27 mouse cellular contexts compared by ENCODE assay signal in genomic region chr17:84775291-84775690, GRCm38 (mm10). TPM values are rescaled to one million over a fixed set of nuclear protein-coding genes. Genes with fewer than 3 reads are reported as not detected.
DNase-seq lines count a peak whose midpoint lies in the region; ATAC-seq and TF ChIP-seq lines count a peak whose summit lies in the region.
"Had no signal": no experiment of that assay in that cellular context is flagged by ENCODE, and none has a peak within 500 bp of the region (broad histone marks: within the 10 kb centered on the region; RNA-seq: fewer than 3 reads in every experiment).

No protein-coding gene starts in this region.

- H3K4me3 ChIP-seq in liver, embryonic 11.5 days (ENCODE audit: low read depth, low read length) = no peak overlapping the region
- no peak overlapping the region for H3K4me3 ChIP-seq in liver, postnatal 0 days (ENCODE audit: low read depth, low read length)
- peak overlapping the region; percentile 14 for H3K4me3 ChIP-seq in bone marrow, adult 2 months (replicated peaks; ENCODE audit: control insufficient read depth, low read depth, low read length)
- H3K4me3 ChIP-seq in liver, embryonic 13.5 days (replicated peaks) = no peak overlapping the region
- H3K4me3 ChIP-seq in liver, embryonic 16.5 days (ENCODE audit: low read depth, low read length) = no peak overlapping the region
- no peak overlapping the region for H3K4me3 ChIP-seq in midbrain, embryonic 14.5 days (replicated peaks; ENCODE audit: low read depth, low read length)
- H3K4me3 ChIP-seq: embryonic facial prominence, embryonic 10.5 days; embryonic facial prominence, embryonic 13.5 days; forebrain, embryonic 12.5 days; forebrain, embryonic 15.5 days; heart, adult 2 months; heart, embryonic 12.5 days; heart, embryonic 15.5 days; hindbrain, embryonic 10.5 days; hindbrain, embryonic 13.5 days had no signal

- no peak for TF ChIP-seq EP300 in liver, postnatal 0 days (IDR thresholded peaks at IDR 0.05; ENCODE audit: low read depth)

- ATAC-seq in liver, embryonic 11.5 days (replicated peaks; ENCODE audit: low FRiP score) = no peak
- no peak for ATAC-seq in liver, postnatal 0 days
- no peak for ATAC-seq in liver, embryonic 13.5 days (ENCODE audit: low read depth)
- no peak for ATAC-seq in liver, embryonic 16.5 days (ENCODE audit: low read depth)
- ATAC-seq in midbrain, embryonic 14.5 days (ENCODE audit: low FRiP score, low TSS enrichment) = no peak
- ATAC-seq: CD4-positive, CD25-positive, alpha-beta regulatory T cell, adult 4 months; forebrain, embryonic 15.5 days; hindbrain, embryonic 16.5 days had no signal

- H3K9me3 ChIP-seq in liver, embryonic 11.5 days (ENCODE audit: control insufficient read depth, low read length) = no peaks in the 10 kb centered on the region
- no peaks in the 10 kb centered on the region for H3K9me3 ChIP-seq in liver, postnatal 0 days (ENCODE audit: low read length)
- no peaks in the 10 kb centered on the region for H3K9me3 ChIP-seq in liver, embryonic 13.5 days (replicated peaks)
- H3K9me3 ChIP-seq in liver, embryonic 16.5 days (replicated peaks; ENCODE audit: control insufficient read depth, low read length) = no peaks in the 10 kb centered on the region
- no peaks in the 10 kb centered on the region for H3K9me3 ChIP-seq in midbrain, embryonic 14.5 days (ENCODE audit: control insufficient read depth, low read length)
- H3K9me3 ChIP-seq: embryonic facial prominence, embryonic 10.5 days; embryonic facial prominence, embryonic 13.5 days; forebrain, embryonic 12.5 days; forebrain, embryonic 15.5 days; heart, embryonic 12.5 days; heart, embryonic 15.5 days; hindbrain, embryonic 10.5 days; hindbrain, embryonic 13.5 days had no signal

- peaks cover 25% of the 10 kb centered on the region for H3K4me1 ChIP-seq in liver, embryonic 11.5 days (replicated peaks; ENCODE audit: control insufficient read depth, insufficient read depth, low read length)
- H3K4me1 ChIP-seq in liver, postnatal 0 days (ENCODE audit: insufficient read depth) = peaks cover 15% of the 10 kb centered on the region
- H3K4me1 ChIP-seq in bone marrow, adult 2 months (ENCODE audit: control insufficient read depth, insufficient read depth, low read length) = peaks cover 1% of the 10 kb centered on the region; the same call in 1 of the 2 replicates
- H3K4me1 ChIP-seq in liver, embryonic 13.5 days (replicated peaks) = peaks cover 53% of the 10 kb centered on the region
- peaks cover 37% of the 10 kb centered on the region for H3K4me1 ChIP-seq in liver, embryonic 16.5 days (ENCODE audit: control insufficient read depth, low read depth, low read length)
- H3K4me1 ChIP-seq in midbrain, embryonic 14.5 days (ENCODE audit: control insufficient read depth, insufficient read depth, low read length) = no peaks in the 10 kb centered on the region
- H3K4me1 ChIP-seq: embryonic facial prominence, embryonic 10.5 days; embryonic facial prominence, embryonic 13.5 days; forebrain, embryonic 12.5 days; forebrain, embryonic 15.5 days; hindbrain, embryonic 10.5 days; hindbrain, embryonic 13.5 days had no signal

- no peaks in the 10 kb centered on the region for H3K27me3 ChIP-seq in liver, embryonic 11.5 days (replicated peaks; ENCODE audit: control insufficient read depth, insufficient read depth, low read length)
- no peaks in the 10 kb centered on the region for H3K27me3 ChIP-seq in liver, postnatal 0 days (ENCODE audit: insufficient read depth, low read length)
- no peaks in the 10 kb centered on the region for H3K27me3 ChIP-seq in liver, embryonic 13.5 days
- no peaks in the 10 kb centered on the region for H3K27me3 ChIP-seq in liver, embryonic 16.5 days (ENCODE audit: control insufficient read depth, insufficient read depth, low read depth, low read length)
- no peaks in the 10 kb centered on the region for H3K27me3 ChIP-seq in midbrain, embryonic 14.5 days (ENCODE audit: control insufficient read depth, insufficient read depth, low read length)
- H3K27me3 ChIP-seq: embryonic facial prominence, embryonic 13.5 days; forebrain, embryonic 12.5 days; forebrain, embryonic 15.5 days; heart, embryonic 12.5 days; heart, embryonic 15.5 days; hindbrain, embryonic 13.5 days had no signal

- TF ChIP-seq CTCF in liver, postnatal 0 days (IDR thresholded peaks at IDR 0.05; ENCODE audit: low read depth) = no peak
- TF ChIP-seq CTCF in bone marrow, adult 2 months (IDR thresholded peaks at IDR 0.05; ENCODE audit: control insufficient read depth, insufficient read depth, low read length) = no peak

- H3K4me2 ChIP-seq in liver, embryonic 11.5 days = no peak overlapping the region
- H3K4me2 ChIP-seq in liver, postnatal 0 days (ENCODE audit: low read depth, low read length) = no peak overlapping the region
- peak overlapping the region; percentile 14; the same call in 1 of the 2 replicates for H3K4me2 ChIP-seq in liver, embryonic 13.5 days
- no peak overlapping the region for H3K4me2 ChIP-seq in liver, embryonic 16.5 days (ENCODE audit: low read depth, low read length)
- H3K4me2 ChIP-seq in midbrain, embryonic 14.5 days (ENCODE audit: low read length) = no peak overlapping the region
- H3K4me2 ChIP-seq: embryonic facial prominence, embryonic 13.5 days; forebrain, embryonic 12.5 days; forebrain, embryonic 15.5 days; heart, embryonic 12.5 days; heart, embryonic 15.5 days; hindbrain, embryonic 13.5 days had no signal

- H3K36me3 ChIP-seq in liver, embryonic 11.5 days (ENCODE audit: control insufficient read depth, insufficient read depth, low read length) = peaks cover 9% of the 10 kb centered on the region; the same call in 1 of the 2 replicates
- peaks cover 51% of the 10 kb centered on the region for H3K36me3 ChIP-seq in liver, postnatal 0 days (replicated peaks; ENCODE audit: insufficient read depth, low read length)
- peaks cover 49% of the 10 kb centered on the region for H3K36me3 ChIP-seq in liver, embryonic 13.5 days
- H3K36me3 ChIP-seq in liver, embryonic 16.5 days (ENCODE audit: control insufficient read depth, insufficient read depth) = peaks cover 8% of the 10 kb centered on the region
- peaks cover 32% of the 10 kb centered on the region for H3K36me3 ChIP-seq in midbrain, embryonic 14.5 days (ENCODE audit: control insufficient read depth, insufficient read depth, low read length)

- no peak for TF ChIP-seq POLR2A in bone marrow, adult 2 months (IDR thresholded peaks at IDR 0.05; ENCODE audit: borderline replicate concordance, control insufficient read depth, low read depth, low read length)

- H3K9ac ChIP-seq in liver, embryonic 11.5 days (ENCODE audit: low read depth, low read length) = no peak overlapping the region
- no peak overlapping the region for H3K9ac ChIP-seq in liver, postnatal 0 days (replicated peaks)
- no peak overlapping the region for H3K9ac ChIP-seq in liver, embryonic 13.5 days
- no peak overlapping the region for H3K9ac ChIP-seq in liver, embryonic 16.5 days (ENCODE audit: low read depth, low read length)
- H3K9ac ChIP-seq in midbrain, embryonic 14.5 days (replicated peaks; ENCODE audit: low read length) = no peak overlapping the region
- H3K9ac ChIP-seq: embryonic facial prominence, embryonic 13.5 days; forebrain, embryonic 12.5 days; forebrain, embryonic 15.5 days; heart, embryonic 12.5 days; heart, embryonic 15.5 days; hindbrain, embryonic 13.5 days had no signal

- WGBS in liver, embryonic 11.5 days = 87% methylated on average over 10 of the region's 10 CpGs
- 90% methylated on average over 10 of the region's 10 CpGs for WGBS in liver, postnatal 0 days (ENCODE audit: insufficient replicate concordance)
- 93% methylated on average over 10 of the region's 10 CpGs for WGBS in bone marrow, adult 2 months
- 83% methylated on average over 10 of the region's 10 CpGs for WGBS in liver, embryonic 13.5 days (ENCODE audit: insufficient replicate concordance)
- 86% methylated on average over 10 of the region's 10 CpGs for WGBS in liver, embryonic 16.5 days (ENCODE audit: insufficient replicate concordance)
- 96% methylated on average over 10 of the region's 10 CpGs for WGBS in midbrain, embryonic 14.5 days

- no peak for DNase-seq in liver, embryonic 11.5 days (ENCODE audit: low spot score)
- DNase-seq in liver, postnatal 0 days = no peak
- DNase-seq in liver, embryonic 13.5 days = no peak
- no peak for DNase-seq in midbrain, embryonic 14.5 days
- DNase-seq: adrenal gland, adult 2 months; adrenal gland, postnatal 14 days; cerebellum, adult 11-12 months; cerebellum, adult 8-10 months; cerebellum, postnatal 10 days; cerebellum, postnatal 36 days; embryo, embryonic 11 days; gastrocnemius, postnatal 10 days; heart, adult 2 months; heart, postnatal 10 days; heart, postnatal 36 days had no signal

- H3K27ac ChIP-seq in liver, embryonic 11.5 days (ENCODE audit: low read depth, low read length) = peak overlapping the region; percentile 13; the same call in 1 of the 2 replicates
- H3K27ac ChIP-seq in liver, postnatal 0 days (ENCODE audit: low read depth) = no peak overlapping the region
- no peak overlapping the region; the same call in 1 of the 2 replicates for H3K27ac ChIP-seq in bone marrow, adult 2 months (ENCODE audit: control insufficient read depth, insufficient read depth, low read depth, low read length, poor library complexity)
- peak overlapping the region; percentile 97 for H3K27ac ChIP-seq in liver, embryonic 13.5 days
- H3K27ac ChIP-seq in liver, embryonic 16.5 days (ENCODE audit: low read length) = peak overlapping the region; percentile 66
- H3K27ac ChIP-seq in midbrain, embryonic 14.5 days (replicated peaks; ENCODE audit: low read depth, low read length) = no peak overlapping the region
- H3K27ac ChIP-seq: embryonic facial prominence, embryonic 10.5 days; embryonic facial prominence, embryonic 13.5 days; forebrain, embryonic 12.5 days; forebrain, embryonic 15.5 days; heart, adult 2 months; heart, embryonic 15.5 days; hindbrain, embryonic 10.5 days; hindbrain, embryonic 13.5 days had no signal

RNA-seq across cellular contexts. Expression of gene Lrpprc, which starts 15.3 kb away (rescaled TPM):
- polyA plus RNA-seq in liver, embryonic 11.5 days (2014; fragmentation: Nextera tagmentation; extraction: Ambion mirVana) = 84.9 and 97.9 TPM in 2 replicates
- 29.2 and 33.9 TPM in 2 replicates for polyA plus RNA-seq in liver, postnatal 0 days (2015; fragmentation: Nextera tagmentation; extraction: Ambion mirVana)
- 14.1 and 27.6 TPM in 2 replicates for polyA plus RNA-seq in bone marrow, adult 2 months (2011; ENCODE audit: insufficient read depth, insufficient read length, low replicate concordance, missing spikeins)
- polyA plus RNA-seq in liver, embryonic 13.5 days (2015; fragmentation: Nextera tagmentation; extraction: Ambion mirVana) = 42.1 and 52.3 TPM in 2 replicates
- polyA plus RNA-seq in liver, embryonic 16.5 days (2015; fragmentation: Nextera tagmentation; extraction: Ambion mirVana) = 41.4 and 41.6 TPM in 2 replicates
- polyA plus RNA-seq in midbrain, embryonic 14.5 days (2014; fragmentation: Nextera tagmentation; extraction: Ambion mirVana) = 36.4 and 51.4 TPM in 2 replicates

Comparison
In these comparisons a context has a peak if more than half of its experiments do, and no peak if none do; other contexts are left out.
1. H3K27ac ChIP-seq: peak in liver, embryonic 11.5 days (single experiment), liver, embryonic 13.5 days (single experiment) and liver, embryonic 16.5 days (single experiment); none in liver, postnatal 0 days (single experiment), bone marrow, adult 2 months (single experiment) and midbrain, embryonic 14.5 days (single experiment).